9 mouse cellular contexts compared by ENCODE assay signal in the genomic region with DNA sequence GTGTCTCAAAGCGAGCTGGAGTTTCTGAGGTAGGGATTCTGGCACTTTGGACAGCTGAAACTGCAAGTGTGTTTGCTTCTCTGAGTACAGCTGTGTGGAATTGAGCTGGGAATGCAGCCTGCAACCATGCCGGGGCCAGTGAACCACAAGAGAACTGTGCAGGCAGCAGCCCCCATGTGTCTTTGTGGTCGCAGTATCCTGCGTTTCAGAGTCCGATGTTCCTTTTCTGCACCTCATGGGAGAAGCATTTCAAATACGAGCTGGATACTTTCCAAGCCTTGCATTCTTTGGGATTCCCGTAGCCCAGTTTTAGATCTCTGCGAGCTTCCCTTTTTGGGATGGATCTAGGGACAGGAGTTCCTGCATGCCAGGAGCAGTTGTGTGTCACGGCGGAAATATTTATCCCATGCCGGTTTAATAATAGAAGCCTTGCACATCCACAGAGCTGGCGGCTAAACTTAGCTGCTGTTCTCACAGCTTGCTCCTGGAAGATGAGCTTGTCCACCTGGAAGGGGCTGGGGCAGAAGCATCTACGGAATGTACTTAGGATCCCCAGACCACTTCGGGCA.
A peak's percentile ranks its signal among the peaks of the same experiment; 100 is the strongest.
DNase-seq lines count a peak whose midpoint lies in the region; ATAC-seq and TF ChIP-seq lines count a peak whose summit lies in the region.
"Had no signal": no experiment of that assay in that cellular context is flagged by ENCODE, and none has a peak within 500 bp of the region (broad histone marks: within the 10 kb centered on the region; RNA-seq: fewer than 3 reads in every experiment).

No protein-coding gene starts in this region.

- DNase-seq in midbrain, embryonic 11.5 days (ENCODE audit: low spot score, missing footprints), result peak; percentile 28
- DNase-seq in midbrain, postnatal 0 days (ENCODE audit: low spot score), result no peak
- peak; percentile 81 for DNase-seq in gastrocnemius, adult 18-20 months (ENCODE audit: low spot score)
- peak; percentile 60 for DNase-seq in intestine, embryonic 14.5 days (ENCODE audit: low spot score)
- DNase-seq in skeletal muscle tissue, adult 2 months (ENCODE audit: low read depth, low spot score), result peak; percentile 85
- no peak for DNase-seq in spleen, postnatal 10 days (ENCODE audit: low spot score in 2 of 2)
- no peak for DNase-seq in layer of hippocampus, adult 2 months (ENCODE audit: low spot score in 2 of 2)

- H3K27me3 ChIP-seq in midbrain, embryonic 11.5 days (ENCODE audit: control insufficient read depth, insufficient read depth, low read length), result no peaks in the 10 kb centered on the region
- no peaks in the 10 kb centered on the region for H3K27me3 ChIP-seq in midbrain, postnatal 0 days (ENCODE audit: insufficient read depth, low read length)
- H3K27me3 ChIP-seq in intestine, embryonic 14.5 days (replicated peaks; ENCODE audit: control insufficient read depth, insufficient read depth, low read length), result no peaks in the 10 kb centered on the region
- H3K27me3 ChIP-seq in midbrain, embryonic 13.5 days, result no peaks in the 10 kb centered on the region

- H3K4me2 ChIP-seq in midbrain, embryonic 11.5 days, result no peak overlapping the region
- no peak overlapping the region for H3K4me2 ChIP-seq in midbrain, postnatal 0 days (ENCODE audit: low read depth, low read length, poor library complexity, severe bottlenecking)
- H3K4me2 ChIP-seq in intestine, embryonic 14.5 days (ENCODE audit: low read length), result peak overlapping the region; percentile 11
- no peak overlapping the region for H3K4me2 ChIP-seq in midbrain, embryonic 13.5 days (replicated peaks)

- no peaks in the 10 kb centered on the region for H3K36me3 ChIP-seq in midbrain, embryonic 11.5 days (ENCODE audit: control insufficient read depth, insufficient read depth, low read length)
- no peaks in the 10 kb centered on the region for H3K36me3 ChIP-seq in midbrain, postnatal 0 days (ENCODE audit: insufficient read depth, low read length)
- no peaks in the 10 kb centered on the region for H3K36me3 ChIP-seq in intestine, embryonic 14.5 days (ENCODE audit: control insufficient read depth, insufficient read depth, low read length)
- H3K36me3 ChIP-seq in midbrain, embryonic 13.5 days, result no peaks in the 10 kb centered on the region

- no peak overlapping the region for H3K27ac ChIP-seq in midbrain, embryonic 11.5 days (ENCODE audit: low read depth, low read length)
- H3K27ac ChIP-seq in midbrain, postnatal 0 days (ENCODE audit: low read depth, low read length), result no peak overlapping the region
- H3K27ac ChIP-seq in intestine, embryonic 14.5 days (ENCODE audit: low read depth), result peak overlapping the region; percentile 82
- H3K27ac ChIP-seq in midbrain, embryonic 13.5 days, result no peak overlapping the region
- H3K27ac ChIP-seq in layer of hippocampus, adult 2 months, result no peak overlapping the region

- H3K9me3 ChIP-seq in midbrain, embryonic 11.5 days (ENCODE audit: control insufficient read depth, low read length), result no peaks in the 10 kb centered on the region
- no peaks in the 10 kb centered on the region for H3K9me3 ChIP-seq in midbrain, postnatal 0 days (ENCODE audit: low read length)
- no peaks in the 10 kb centered on the region for H3K9me3 ChIP-seq in intestine, embryonic 14.5 days (ENCODE audit: control insufficient read depth, low read length)
- no peaks in the 10 kb centered on the region for H3K9me3 ChIP-seq in midbrain, embryonic 13.5 days

- no peak overlapping the region for H3K4me3 ChIP-seq in midbrain, embryonic 11.5 days (ENCODE audit: low read depth, low read length)
- H3K4me3 ChIP-seq in midbrain, postnatal 0 days (ENCODE audit: low read depth, low read length), result no peak overlapping the region
- no peak overlapping the region for H3K4me3 ChIP-seq in intestine, embryonic 14.5 days (ENCODE audit: low read depth, low read length)
- H3K4me3 ChIP-seq in midbrain, embryonic 13.5 days (replicated peaks), result no peak overlapping the region
- no peak overlapping the region for H3K4me3 ChIP-seq in layer of hippocampus, adult 2 months
- H3K4me3 ChIP-seq: erythroblast, embryonic 14.5 days had no signal

- H3K4me1 ChIP-seq in midbrain, embryonic 11.5 days (ENCODE audit: control insufficient read depth, insufficient read depth, low read length), result no peaks in the 10 kb centered on the region
- no peaks in the 10 kb centered on the region for H3K4me1 ChIP-seq in midbrain, postnatal 0 days (ENCODE audit: insufficient read depth, low read length)
- H3K4me1 ChIP-seq in intestine, embryonic 14.5 days (replicated peaks; ENCODE audit: control insufficient read depth, insufficient read depth, low read length), result peaks cover 16% of the 10 kb centered on the region
- no peaks in the 10 kb centered on the region for H3K4me1 ChIP-seq in midbrain, embryonic 13.5 days (replicated peaks)

- no peak overlapping the region for H3K9ac ChIP-seq in midbrain, embryonic 11.5 days (ENCODE audit: low read length)
- no peak overlapping the region for H3K9ac ChIP-seq in midbrain, postnatal 0 days (replicated peaks; ENCODE audit: low read length, poor library complexity, severe bottlenecking)
- no peak overlapping the region for H3K9ac ChIP-seq in intestine, embryonic 14.5 days (ENCODE audit: low read length)
- no peak overlapping the region for H3K9ac ChIP-seq in midbrain, embryonic 13.5 days (replicated peaks)

- 83% methylated on average over 14 of the region's 14 CpGs for WGBS in midbrain, embryonic 11.5 days
- 57% methylated on average over 14 of the region's 14 CpGs for WGBS in midbrain, postnatal 0 days
- 33% methylated on average over 14 of the region's 14 CpGs for WGBS in intestine, embryonic 14.5 days
- 72% methylated on average over 14 of the region's 14 CpGs for WGBS in midbrain, embryonic 13.5 days

- no peak for ATAC-seq in midbrain, embryonic 11.5 days (ENCODE audit: low FRiP score)
- no peak for ATAC-seq in midbrain, postnatal 0 days (ENCODE audit: low FRiP score)
- no peak for ATAC-seq in intestine, embryonic 14.5 days (replicated peaks; ENCODE audit: low FRiP score, low TSS enrichment, low read depth)
- no peak for ATAC-seq in midbrain, embryonic 13.5 days

- no peak for TF ChIP-seq CTCF in midbrain, postnatal 0 days (IDR thresholded peaks at IDR 0.05)
- no peak for TF ChIP-seq CTCF in layer of hippocampus, adult 2 months (conservative IDR thresholded peaks at IDR 0.05)

Comparison
In these comparisons a context has a peak if more than half of its experiments do, and no peak if none do; other contexts are left out.
1. DNase-seq: peak in midbrain, embryonic 11.5 days (single experiment), gastrocnemius, adult 18-20 months (single experiment), intestine, embryonic 14.5 days (single experiment) and skeletal muscle tissue, adult 2 months (single experiment); none in midbrain, postnatal 0 days (single experiment), spleen, postnatal 10 days (0 of 2) and layer of hippocampus, adult 2 months (0 of 2).